Mouse (Mus musculus) lung, embryonic 16.5 days (tissue): ENCODE measurements around the gene Nfix. TPM values are rescaled to one million over a fixed set of nuclear protein-coding genes. Genes with fewer than 3 reads are reported as not detected.
A peak's percentile ranks its signal among the peaks of the same experiment; 100 is the strongest.

Experiments used
- ATAC-seq: fragments of 200-750 bp; cut with Nextera tagmentation; 2 replicates; pipeline ENCODE4 v1.8.0; 2017; ENCODE audit warnings: low read depth, mild to moderate bottlenecking, moderate library complexity
- H3K27ac ChIP-seq: fragments of 300-500 bp; sonication (generic); 2 replicates; pipeline ENCODE4 v1.5.1; 2014; ENCODE audit warnings: mild to moderate bottlenecking, control low read depth, low read length
- H3K27me3 ChIP-seq: fragments of 300-500 bp; sonication (generic); 2 replicates; pipeline ENCODE4 v1.6.1; 2014; ENCODE audit warnings: low read depth, low read length, mixed read lengths; ENCODE audit not compliant: control insufficient read depth, insufficient read depth
- H3K36me3 ChIP-seq: fragments of 300-500 bp; sonication (generic); 2 replicates; pipeline ENCODE4 v1.6.1; 2014; ENCODE audit warnings: low read length; ENCODE audit not compliant: control insufficient read depth, insufficient read depth
- H3K4me1 ChIP-seq: fragments of 300-500 bp; sonication (generic); replicated peaks from 2 replicates; pipeline ENCODE4 v1.6.1; 2014; ENCODE audit warnings: low read length, mixed read lengths; ENCODE audit not compliant: control insufficient read depth, insufficient read depth
- H3K4me2 ChIP-seq: fragments of 300-500 bp; sonication (generic); 2 replicates; pipeline ENCODE4 v1.6.1; 2014; ENCODE audit warnings: low read depth, low read length, control low read depth
- H3K4me3 ChIP-seq: fragments of 300-500 bp; sonication (generic); 2 replicates; pipeline ENCODE4 v1.5.1; 2014; ENCODE audit warnings: mild to moderate bottlenecking, low read length, control low read depth
- H3K9ac ChIP-seq: fragments of 300-500 bp; sonication (generic); 2 replicates; pipeline ENCODE4 v1.6.1; 2014; ENCODE audit warnings: low read length, control low read depth
- H3K9me3 ChIP-seq: fragments of 300-500 bp; sonication (generic); 2 replicates; pipeline ENCODE4 v1.6.1; 2016; ENCODE audit warnings: low read length; ENCODE audit not compliant: control insufficient read depth
- WGBS: fragments of 180-500 bp; shearing (Covaris S2); extraction: QIAGEN DNeasy Blood & Tissue Kit; methylation state at CpG from one replicate; pipeline ENCODE4 v1.1.7; 2014; 5-methylcytosine and 5-hydroxymethylcytosine counted together
- polyA plus RNA-seq: library from polyadenylated mRNA; unstranded; fragments of >200 nt; fragmentation: Nextera tagmentation; extraction: Ambion mirVana; gene quantifications from 2 replicates; pipeline ENCODE4 v1.2.1, GENCODE M21; 2015

Nfix gene
- polyA plus RNA-seq: 43.9 and 44.6 TPM in 2 replicates

GRCm38 (mm10) chr8:84799999-84800831, at the start of gene Nfix:
Gene Nfix, minus strand, starts transcription at chr8:84800344.
- H3K27me3 ChIP-seq: no peaks in the 10 kb centered on the region
- WGBS: 2% methylated on average over 35 of the region's 125 CpGs

DNA sequence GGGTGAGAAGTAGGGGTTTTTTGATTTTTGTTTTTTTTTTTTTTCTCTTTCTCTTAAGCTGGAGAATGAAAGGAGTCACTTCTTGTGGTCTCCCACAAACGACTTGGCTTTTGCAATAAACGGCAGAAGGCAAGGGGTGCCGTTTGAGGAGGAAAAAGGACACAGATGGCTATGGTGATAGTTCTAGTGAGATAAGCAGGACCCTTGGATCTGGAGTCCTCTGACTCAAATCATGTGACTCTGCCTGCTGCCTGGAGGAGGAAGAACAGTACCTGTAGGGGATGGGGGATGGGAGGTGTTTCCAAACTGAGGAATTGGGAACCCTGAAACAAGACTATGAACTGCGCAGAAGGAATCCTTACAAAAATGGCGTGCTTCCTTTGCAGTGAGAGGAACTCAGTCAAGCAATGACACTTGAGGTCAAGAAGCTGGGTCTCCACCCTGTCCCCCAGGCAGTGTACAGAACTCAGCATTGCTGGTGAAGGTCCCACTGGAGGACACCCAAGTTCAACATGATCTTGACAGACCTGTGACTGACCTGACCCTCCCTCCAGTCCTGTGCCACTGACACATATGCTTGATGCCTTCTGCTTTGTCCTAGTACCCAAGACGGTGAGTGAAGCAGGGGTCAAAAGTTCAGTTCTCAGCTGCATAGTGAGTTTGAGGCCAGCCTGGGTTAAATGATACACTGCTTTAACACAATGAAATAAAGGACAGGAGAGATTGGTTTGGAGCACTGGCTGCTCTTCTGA, 47.7 kb upstream of the Nfix start:
- H3K27ac ChIP-seq: peak overlapping the region; percentile 74
- H3K4me2 ChIP-seq: peak overlapping the region; percentile 73
- no peak for ATAC-seq
- no peaks in the 10 kb centered on the region for H3K27me3 ChIP-seq
- peak overlapping the region; percentile 73 for H3K9ac ChIP-seq
- peaks cover 25% of the 10 kb centered on the region for H3K36me3 ChIP-seq
- H3K4me1 ChIP-seq: peaks cover 27% of the 10 kb centered on the region
- WGBS: 36% methylated on average over 6 of the region's 6 CpGs
- no peaks in the 10 kb centered on the region for H3K9me3 ChIP-seq
- peak overlapping the region; percentile 60 for H3K4me3 ChIP-seq

More at GRCm38 (mm10) chr8:84799999-84800831, at the start of gene Nfix:
- Histone ChIP-seq H3K4me2 (peak within 1 kb of the TSS; percentile 90), H3K9ac (peak within 1 kb of the TSS; percentile 99), H3K4me3 (peak within 1 kb of the TSS; percentile 90), H3K36me3 (peaks cover 4% of the 10 kb centered on the region; the same call in 1 of the 2 replicates), H3K4me1 (peaks cover 39% of the 10 kb centered on the region), H3K27ac (peak within 1 kb of the TSS; percentile 94), H3K9me3 (no peaks in the 10 kb centered on the region)
- ATAC-seq: peak; percentile 71

GRCm38 (mm10) chr8:84846722-84847572, 46.8 kb upstream of the Nfix start, which contains the start of gene Calr:
Gene Calr, minus strand, starts transcription at chr8:84846934.
- H3K9ac ChIP-seq: peak within 1 kb of the TSS; percentile 98
- peak within 1 kb of the TSS; percentile 79 for H3K4me2 ChIP-seq
- peak; percentile 99 for ATAC-seq
- peaks cover 34% of the 10 kb centered on the region for H3K36me3 ChIP-seq
- H3K27me3 ChIP-seq: no peaks in the 10 kb centered on the region
- under 1% methylated on average over 54 of the region's 55 CpGs for WGBS
- no peaks in the 10 kb centered on the region for H3K9me3 ChIP-seq
- H3K4me3 ChIP-seq: peak within 1 kb of the TSS; percentile 99
- peaks cover 29% of the 10 kb centered on the region for H3K4me1 ChIP-seq
- peak within 1 kb of the TSS; percentile 88 for H3K27ac ChIP-seq

GRCm38 (mm10) chr8:84846094-84846721, 46.1 kb upstream of the Nfix start:
- Histone ChIP-seq H3K27me3 (no peaks in the 10 kb centered on the region), H3K27ac (peak overlapping the region; percentile 88), H3K9me3 (no peaks in the 10 kb centered on the region), H3K4me1 (peaks cover 29% of the 10 kb centered on the region), H3K4me3 (peak overlapping the region; percentile 99), H3K9ac (peak overlapping the region; percentile 98), H3K4me2 (peak overlapping the region; percentile 79), H3K36me3 (peaks cover 39% of the 10 kb centered on the region)
- under 1% methylated on average over 30 of the region's 30 CpGs for WGBS
- ATAC-seq: peak; percentile 20

DNA sequence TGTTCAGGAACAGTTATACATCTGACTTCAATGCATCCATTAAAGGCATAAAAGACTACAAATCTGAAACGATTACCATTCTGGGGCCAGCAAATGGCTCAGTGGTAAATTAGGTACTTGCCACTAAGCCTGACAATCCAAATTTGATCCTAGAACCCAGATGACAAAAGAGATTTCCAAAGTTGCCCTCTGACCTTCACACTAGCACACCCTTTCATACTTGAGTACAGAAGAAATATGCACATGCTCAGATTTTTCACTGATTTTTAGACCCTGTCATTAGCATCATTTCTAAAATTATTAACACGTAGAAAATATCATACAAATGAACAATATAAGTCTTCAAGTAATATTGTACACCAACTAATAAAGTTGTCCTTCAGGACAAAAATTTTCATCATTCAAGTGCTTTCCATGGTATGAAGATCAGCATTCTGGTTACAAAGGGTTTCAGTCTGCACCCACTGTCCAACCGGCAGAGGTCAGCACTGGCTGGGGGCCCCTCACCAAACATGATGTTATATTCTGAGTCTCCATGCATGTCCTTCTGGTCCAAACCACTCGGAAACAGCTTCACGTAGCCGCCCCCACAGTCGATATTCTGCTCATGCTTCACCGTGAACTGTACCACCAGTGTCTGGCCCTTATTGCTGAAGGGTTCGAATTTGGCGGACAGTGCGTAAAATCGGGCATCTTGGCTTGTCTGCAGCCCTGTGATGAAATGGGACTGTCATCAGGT, 45.4 kb upstream of the Nfix start:
- peak overlapping the region; percentile 99 for H3K4me3 ChIP-seq
- peaks cover 29% of the 10 kb centered on the region for H3K4me1 ChIP-seq
- peak overlapping the region; percentile 79 for H3K4me2 ChIP-seq
- 10% methylated on average over 12 of the region's 12 CpGs for WGBS
- peak overlapping the region; percentile 88 for H3K27ac ChIP-seq
- peak overlapping the region; percentile 98 for H3K9ac ChIP-seq
- H3K27me3 ChIP-seq: no peaks in the 10 kb centered on the region
- ATAC-seq: no peak
- H3K9me3 ChIP-seq: no peaks in the 10 kb centered on the region
- peaks cover 39% of the 10 kb centered on the region for H3K36me3 ChIP-seq

GRCm38 (mm10) chr8:84844397-84845070, 44.4 kb upstream of the Nfix start:
- no peak for ATAC-seq
- Histone ChIP-seq H3K9me3 (no peaks in the 10 kb centered on the region), H3K27ac (no peak overlapping the region), H3K36me3 (peaks cover 39% of the 10 kb centered on the region), H3K4me2 (peak overlapping the region; percentile 79), H3K4me1 (peaks cover 31% of the 10 kb centered on the region), H3K27me3 (no peaks in the 10 kb centered on the region), H3K9ac (peak overlapping the region; percentile 98), H3K4me3 (peak overlapping the region; percentile 99)
- WGBS: 64% methylated on average over 9 of the region's 9 CpGs

- no peak overlapping the region for H3K4me2 ChIP-seq
- no peak overlapping the region for H3K9ac ChIP-seq
- H3K27me3 ChIP-seq: no peaks in the 10 kb centered on the region
- H3K36me3 ChIP-seq: peaks cover 58% of the 10 kb centered on the region
- ATAC-seq: no peak
- 76% methylated on average over 1 of the region's 1 CpGs for WGBS
- no peak overlapping the region for H3K4me3 ChIP-seq
- no peaks in the 10 kb centered on the region for H3K9me3 ChIP-seq
- H3K4me1 ChIP-seq: peaks cover 30% of the 10 kb centered on the region
- H3K27ac ChIP-seq: no peak overlapping the region
Observed at GRCm38 (mm10) chr8:84841514-84841913, 41.4 kb upstream of the Nfix start.
